Mouse (Mus musculus): Measurements from ENCODE around the gene Gm42669. TPM values are rescaled to one million over a fixed set of nuclear protein-coding genes. Genes with fewer than 3 reads are reported as not detected.

Gm42669 gene
- polyA plus RNA-seq (2015; fragmentation: Nextera tagmentation; extraction: Ambion mirVana): 0.11 and 0.19 TPM in 2 replicates

DNA sequence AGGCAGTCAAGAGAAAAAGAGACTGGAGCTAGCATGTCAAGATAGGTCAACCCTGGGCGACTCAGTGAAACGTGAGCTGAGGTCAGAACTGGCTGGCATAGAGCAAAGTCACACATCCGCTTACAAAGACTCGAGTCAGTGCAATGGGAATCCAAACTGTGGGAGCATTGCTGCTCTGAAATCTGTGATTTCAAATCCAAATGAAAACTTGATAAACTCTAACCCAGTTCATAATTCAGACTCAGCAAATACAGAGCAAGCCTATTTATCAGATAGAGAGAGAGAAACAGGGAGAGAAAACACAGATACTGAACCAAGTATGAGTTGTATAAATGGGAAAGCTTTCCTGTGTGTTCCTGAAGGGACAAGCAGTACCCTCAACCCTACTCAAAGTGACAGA, at the start of gene Gm42669:
Gene Gm42669, plus strand, starts transcription at position 301 of the 400 bp plus-strand sequence.
- no peak within 1 kb of the TSS for H3K27ac ChIP-seq (ENCODE audit: low read length)
- no peak within 1 kb of the TSS for H3K9ac ChIP-seq (replicated peaks; ENCODE audit: low read depth)
- TF ChIP-seq CTCF (IDR thresholded peaks at IDR 0.05) (no peak), EP300 (IDR thresholded peaks at IDR 0.05) (no peak)
- no peak within 1 kb of the TSS for H3K4me2 ChIP-seq (replicated peaks; ENCODE audit: low read depth, low read length)
- H3K4me1 ChIP-seq (ENCODE audit: insufficient read depth, low read depth, low read length): no peaks in the 10 kb centered on the region
- no peak for ATAC-seq
- H3K4me3 ChIP-seq (ENCODE audit: low read depth, low read length): no peak within 1 kb of the TSS
- H3K27me3 ChIP-seq (replicated peaks; ENCODE audit: insufficient read depth, low read length): no peaks in the 10 kb centered on the region
- no peak for DNase-seq (ENCODE audit: low spot score)
- H3K36me3 ChIP-seq (ENCODE audit: insufficient read depth, low read length): no peaks in the 10 kb centered on the region
- WGBS: 76% methylated on average over 4 of the region's 4 CpGs
- no peaks in the 10 kb centered on the region for H3K9me3 ChIP-seq (ENCODE audit: low read length)

GRCm38 (mm10) chr5:107462147-107463076, 45.0 kb upstream of the Gm42669 start:
- WGBS: 94% methylated on average over 4 of the region's 4 CpGs

DNA sequence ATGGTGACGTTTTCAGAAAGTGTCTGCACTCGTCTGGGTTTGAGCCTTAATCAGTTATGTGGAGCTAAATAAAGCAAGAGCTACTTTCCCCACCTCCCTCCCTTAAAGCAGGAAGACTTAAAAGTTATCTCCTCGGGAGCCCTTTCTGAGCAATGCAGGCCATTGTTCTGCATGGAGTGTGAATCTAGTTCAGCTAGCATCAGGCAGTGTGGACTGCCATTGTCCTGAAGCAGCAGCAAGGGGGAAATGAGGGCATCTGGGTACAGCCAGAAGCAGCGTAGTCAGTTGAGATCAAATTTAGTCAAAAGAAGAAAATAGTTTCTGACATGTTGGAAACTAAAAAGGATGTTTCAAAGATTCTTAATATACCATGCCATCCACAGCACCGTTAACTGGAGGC, 40.9 kb upstream of the Gm42669 start:
- Histone ChIP-seq H3K9ac (replicated peaks; ENCODE audit: low read depth) (no peak overlapping the region), H3K4me3 (ENCODE audit: low read depth, low read length) (no peak overlapping the region), H3K27me3 (replicated peaks; ENCODE audit: insufficient read depth, low read length) (no peaks in the 10 kb centered on the region), H3K4me1 (ENCODE audit: insufficient read depth, low read depth, low read length) (no peaks in the 10 kb centered on the region), H3K9me3 (ENCODE audit: low read length) (no peaks in the 10 kb centered on the region), H3K4me2 (replicated peaks; ENCODE audit: low read depth, low read length) (no peak overlapping the region), H3K36me3 (ENCODE audit: insufficient read depth, low read length) (no peaks in the 10 kb centered on the region), H3K27ac (ENCODE audit: low read length) (no peak overlapping the region)
- DNase-seq (ENCODE audit: low spot score) (no peak), ATAC-seq (no peak)
- TF ChIP-seq EP300 (IDR thresholded peaks at IDR 0.05) (no peak), CTCF (IDR thresholded peaks at IDR 0.05) (no peak)
- 55% methylated on average over 5 of the region's 5 CpGs for WGBS

More at GRCm38 (mm10) chr5:107462147-107463076, 45.0 kb upstream of the Gm42669 start:
- H3K4me2 ChIP-seq (replicated peaks; ENCODE audit: low read depth, low read length): no peak overlapping the region
- no peaks in the 10 kb centered on the region for H3K36me3 ChIP-seq (ENCODE audit: insufficient read depth, low read length)
- no peak for TF ChIP-seq CTCF (IDR thresholded peaks at IDR 0.05)
- TF ChIP-seq EP300 (IDR thresholded peaks at IDR 0.05): no peak
- no peaks in the 10 kb centered on the region for H3K9me3 ChIP-seq (ENCODE audit: low read length)
- ATAC-seq (no peak), DNase-seq (ENCODE audit: low spot score) (no peak)
- H3K4me1 ChIP-seq (ENCODE audit: insufficient read depth, low read depth, low read length): no peaks in the 10 kb centered on the region
- H3K4me3 ChIP-seq (ENCODE audit: low read depth, low read length): no peak overlapping the region
- no peak overlapping the region for H3K27ac ChIP-seq (ENCODE audit: low read length)
- no peaks in the 10 kb centered on the region for H3K27me3 ChIP-seq (replicated peaks; ENCODE audit: insufficient read depth, low read length)
- no peak overlapping the region for H3K9ac ChIP-seq (replicated peaks; ENCODE audit: low read depth)

DNA sequence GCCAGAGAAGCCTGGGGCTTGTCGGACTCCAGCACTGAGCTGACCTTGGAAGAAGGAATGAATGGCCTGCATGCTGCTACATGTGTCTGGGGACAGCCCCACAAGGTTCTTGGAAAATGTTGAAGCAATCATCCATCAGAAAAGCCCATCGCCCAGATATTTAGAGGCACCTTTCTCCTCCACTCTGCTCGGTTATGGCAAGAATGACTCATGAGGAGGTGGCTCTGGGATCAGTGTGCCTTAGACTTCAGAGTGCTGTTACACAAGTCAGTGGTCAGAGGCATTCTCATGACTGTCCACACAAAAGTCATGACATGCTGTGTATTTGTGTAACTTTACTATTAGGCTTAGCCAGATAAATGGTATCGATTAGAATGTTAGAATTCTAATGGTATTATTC, 40.3 kb upstream of the Gm42669 start:
- H3K27ac ChIP-seq (ENCODE audit: low read length): no peak overlapping the region
- H3K4me1 ChIP-seq (ENCODE audit: insufficient read depth, low read depth, low read length): no peaks in the 10 kb centered on the region
- no peaks in the 10 kb centered on the region for H3K27me3 ChIP-seq (replicated peaks; ENCODE audit: insufficient read depth, low read length)
- TF ChIP-seq CTCF (IDR thresholded peaks at IDR 0.05) (no peak), EP300 (IDR thresholded peaks at IDR 0.05) (no peak)
- ATAC-seq: no peak
- WGBS: 88% methylated on average over 4 of the region's 4 CpGs
- no peak overlapping the region for H3K4me3 ChIP-seq (ENCODE audit: low read depth, low read length)
- H3K9me3 ChIP-seq (ENCODE audit: low read length): no peaks in the 10 kb centered on the region
- H3K4me2 ChIP-seq (replicated peaks; ENCODE audit: low read depth, low read length): no peak overlapping the region
- H3K9ac ChIP-seq (replicated peaks; ENCODE audit: low read depth): no peak overlapping the region
- H3K36me3 ChIP-seq (ENCODE audit: insufficient read depth, low read length): no peaks in the 10 kb centered on the region
- DNase-seq (ENCODE audit: low spot score): no peak

DNA sequence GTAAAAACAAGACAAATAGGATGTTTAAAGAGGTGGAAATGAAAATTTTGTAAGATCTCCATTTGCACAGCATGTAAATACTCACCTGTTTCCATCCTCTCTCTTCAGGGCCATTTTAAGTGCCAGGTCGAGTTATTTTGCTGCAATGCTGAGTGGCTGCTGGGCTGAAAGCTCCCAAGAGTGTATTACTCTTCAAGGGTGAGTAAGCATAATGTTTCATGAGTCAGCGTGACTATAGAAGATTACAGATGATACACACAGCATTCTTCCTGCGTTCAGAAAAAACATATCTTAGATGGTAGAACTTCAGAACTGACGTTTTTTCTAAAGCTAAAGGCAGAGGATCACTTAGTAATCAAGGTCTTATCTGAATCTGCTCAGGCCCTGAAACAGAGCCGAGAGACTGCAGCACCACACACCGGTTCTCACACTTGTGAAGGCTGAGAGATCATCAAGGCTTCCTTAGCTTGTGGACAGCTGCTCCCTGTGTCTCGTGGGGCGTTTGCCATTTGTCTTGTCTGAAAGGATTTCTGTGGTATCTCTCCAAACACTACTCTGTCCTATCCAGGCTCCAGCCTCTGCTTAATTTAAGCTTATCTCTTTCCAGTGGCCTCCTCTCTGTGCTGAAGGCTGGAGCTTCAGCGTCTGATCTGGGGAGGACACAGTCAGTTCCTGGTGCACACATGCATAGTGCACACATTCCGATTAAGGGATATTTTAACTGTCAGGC, 36.7 kb upstream of the Gm42669 start:
- no peaks in the 10 kb centered on the region for H3K27me3 ChIP-seq (replicated peaks; ENCODE audit: insufficient read depth, low read length)
- no peak for TF ChIP-seq CTCF (IDR thresholded peaks at IDR 0.05)
- TF ChIP-seq EP300 (IDR thresholded peaks at IDR 0.05): no peak
- H3K9me3 ChIP-seq (ENCODE audit: low read length): no peaks in the 10 kb centered on the region
- H3K27ac ChIP-seq (ENCODE audit: low read length): no peak overlapping the region
- no peaks in the 10 kb centered on the region for H3K4me1 ChIP-seq (ENCODE audit: insufficient read depth, low read depth, low read length)
- DNase-seq (ENCODE audit: low spot score): no peak
- H3K36me3 ChIP-seq (ENCODE audit: insufficient read depth, low read length): no peaks in the 10 kb centered on the region
- H3K9ac ChIP-seq (replicated peaks; ENCODE audit: low read depth): no peak overlapping the region
- no peak for ATAC-seq
- no peak overlapping the region for H3K4me2 ChIP-seq (replicated peaks; ENCODE audit: low read depth, low read length)
- no peak overlapping the region for H3K4me3 ChIP-seq (ENCODE audit: low read depth, low read length)
- 69% methylated on average over 10 of the region's 10 CpGs for WGBS

GRCm38 (mm10) chr5:107480194-107480593, 27.2 kb upstream of the Gm42669 start:
- no peaks in the 10 kb centered on the region for H3K4me1 ChIP-seq (ENCODE audit: insufficient read depth, low read depth, low read length)
- DNase-seq (ENCODE audit: low spot score) (peak; percentile 47), ATAC-seq (peak; percentile 55)
- H3K4me2 ChIP-seq (replicated peaks; ENCODE audit: low read depth, low read length): no peak overlapping the region
- H3K36me3 ChIP-seq (ENCODE audit: insufficient read depth, low read length): no peaks in the 10 kb centered on the region
- no peak for TF ChIP-seq EP300 (IDR thresholded peaks at IDR 0.05)
- no peak for TF ChIP-seq CTCF (IDR thresholded peaks at IDR 0.05)
- H3K4me3 ChIP-seq (ENCODE audit: low read depth, low read length): no peak overlapping the region
- no peak overlapping the region for H3K9ac ChIP-seq (replicated peaks; ENCODE audit: low read depth)
- no peak overlapping the region for H3K27ac ChIP-seq (ENCODE audit: low read length)
- WGBS: 63% methylated on average over 2 of the region's 2 CpGs
- H3K9me3 ChIP-seq (ENCODE audit: low read length): no peaks in the 10 kb centered on the region
- no peaks in the 10 kb centered on the region for H3K27me3 ChIP-seq (replicated peaks; ENCODE audit: insufficient read depth, low read length)
